Comparison of ENCODE assay signal across 8 mouse cellular contexts in the genomic region with DNA sequence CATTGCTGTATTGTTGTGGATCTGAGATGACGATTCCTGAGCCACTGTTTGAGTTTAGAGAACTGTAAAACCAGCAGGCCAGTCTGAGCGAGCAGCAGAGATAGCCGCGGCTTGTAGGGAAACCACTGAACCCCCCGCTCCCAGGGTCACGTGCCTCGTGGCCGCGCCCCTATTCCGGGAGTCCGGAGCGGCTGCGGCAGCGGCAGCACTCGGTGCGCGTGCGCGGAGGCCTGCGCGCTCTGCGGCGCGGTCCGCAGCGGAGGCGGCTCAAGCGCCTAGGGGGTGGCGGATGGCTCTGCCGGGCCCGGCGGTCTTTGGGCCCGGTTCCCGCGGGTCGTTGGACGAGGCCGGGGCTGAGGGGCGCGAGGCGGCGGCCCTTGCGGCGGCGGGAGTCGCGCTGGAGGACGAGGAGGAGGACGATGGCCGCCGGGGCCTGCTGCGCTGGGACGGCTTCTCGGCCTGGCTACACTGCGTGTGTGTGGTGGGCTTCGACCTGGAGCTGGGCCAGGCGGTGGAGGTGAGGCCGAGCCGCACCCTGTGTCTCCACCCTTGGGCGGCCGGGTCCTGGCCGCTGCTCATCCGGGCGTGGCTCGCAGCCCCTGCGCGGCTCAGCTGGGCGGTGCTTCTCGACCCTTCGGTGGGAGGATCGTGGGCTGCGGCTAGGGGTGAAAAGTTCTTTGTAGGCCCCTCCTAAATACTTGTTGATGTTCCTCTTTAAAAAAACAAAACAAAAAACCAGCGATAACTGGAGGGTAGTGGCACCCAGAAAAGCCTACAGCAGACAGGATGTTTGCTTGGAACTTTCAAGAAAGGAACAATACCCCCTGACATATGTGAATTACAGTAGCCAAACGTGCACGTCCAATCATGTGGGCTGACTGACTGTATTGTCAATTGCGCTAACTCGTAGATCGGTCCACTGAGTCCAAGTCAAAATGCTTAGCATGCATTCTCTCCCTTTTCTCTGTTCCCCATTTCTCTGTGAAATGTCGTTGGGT. TPM values are rescaled to one million over a fixed set of nuclear protein-coding genes. Genes with fewer than 3 reads are reported as not detected.
DNase-seq lines count a peak whose midpoint lies in the region; ATAC-seq and TF ChIP-seq lines count a peak whose summit lies in the region.

No protein-coding gene starts in this region.

- H3K4me2 ChIP-seq in lung, postnatal 0 days (replicated peaks; ENCODE audit: low read depth, low read length) = peak overlapping the region; percentile 73

- ATAC-seq in lung, postnatal 0 days = peak; percentile 96

- H3K36me3 ChIP-seq in MEL (ENCODE audit: control insufficient read depth in 1 of 2, insufficient read depth in 2 of 2, low read length in 2 of 2) = peaks cover 0 to 8% of the 10 kb centered on the region in 2 experiments; a peak in 2 of 4 replicates
- peaks cover 7% of the 10 kb centered on the region for H3K36me3 ChIP-seq in hindbrain, embryonic 10.5 days
- no peaks in the 10 kb centered on the region for H3K36me3 ChIP-seq in lung, postnatal 0 days (ENCODE audit: insufficient read depth, low read length)

- WGBS in cerebellum, adult 2 months = under 1% methylated on average over 76 of the region's 79 CpGs
- under 1% methylated on average over 79 of the region's 79 CpGs for WGBS in hindbrain, embryonic 10.5 days
- WGBS in lung, postnatal 0 days = 1% methylated on average over 60 of the region's 79 CpGs

- H3K9me3 ChIP-seq in MEL (replicated peaks; ENCODE audit: insufficient read depth, low read length) = no peaks in the 10 kb centered on the region
- H3K9me3 ChIP-seq in hindbrain, embryonic 10.5 days = no peaks in the 10 kb centered on the region
- no peaks in the 10 kb centered on the region for H3K9me3 ChIP-seq in lung, postnatal 0 days (ENCODE audit: low read length)

- H3K27ac ChIP-seq in MEL (ENCODE audit: control insufficient read depth, low read depth, low read length) = peak overlapping the region; percentile 92
- H3K27ac ChIP-seq in cerebellum, adult 2 months (ENCODE audit: insufficient read depth, low read length) = peak overlapping the region; percentile 99
- H3K27ac ChIP-seq in hindbrain, embryonic 10.5 days = peak overlapping the region; percentile 99
- H3K27ac ChIP-seq in lung, postnatal 0 days (ENCODE audit: low read length) = peak overlapping the region; percentile 99

- H3K9ac ChIP-seq in MEL (ENCODE audit: control insufficient read depth, low read depth, low read length, poor library complexity, severe bottlenecking) = peak overlapping the region; percentile 98
- H3K9ac ChIP-seq in lung, postnatal 0 days (replicated peaks; ENCODE audit: low read depth) = peak overlapping the region; percentile 99

- TF ChIP-seq POLR2A in MEL (IDR thresholded peaks at IDR 0.05; ENCODE audit: control insufficient read depth in 1 of 2, insufficient read depth in 1 of 2, low read depth in 1 of 2, low read length in 2 of 2, poor library complexity in 1 of 2) = peak; percentile 89 to 99
- TF ChIP-seq POLR2A in cerebellum, adult 2 months (IDR thresholded peaks at IDR 0.05; ENCODE audit: borderline replicate concordance, insufficient read depth, low read length) = peak; percentile 91

- peak; percentile 22 to 36; a peak in 1 of 4 replicates for TF ChIP-seq EP300 in MEL (IDR thresholded peaks at IDR 0.05; ENCODE audit: low read depth in 1 of 2, low read length in 2 of 2)
- peak; percentile 41; the same call in 1 of the 2 replicates for TF ChIP-seq EP300 in lung, postnatal 0 days (IDR thresholded peaks at IDR 0.05)

- H3K4me3 ChIP-seq in MEL (ENCODE audit: control insufficient read depth in 1 of 2, insufficient read depth in 1 of 2, low read depth in 2 of 2, low read length in 2 of 2) = peak overlapping the region; percentile 86 to 96
- peak overlapping the region; percentile 91 for H3K4me3 ChIP-seq in cerebellum, adult 2 months (replicated peaks; ENCODE audit: insufficient read depth, low read depth, low read length)
- H3K4me3 ChIP-seq in hindbrain, embryonic 10.5 days = peak overlapping the region; percentile 77
- peak overlapping the region; percentile 97 for H3K4me3 ChIP-seq in lung, postnatal 0 days (ENCODE audit: low read depth, low read length)

- 0 out of 6 replicates have a peak, but pooled peaks of 1 of the 3 experiments have one; percentile 1 for TF ChIP-seq CTCF in MEL (IDR thresholded peaks at IDR 0.05 in 2 of 3, conservative IDR thresholded peaks at IDR 0.05 in 1 of 3; ENCODE audit: control insufficient read depth in 1 of 3, insufficient read depth in 1 of 3, low read depth in 2 of 3, low read length in 3 of 3, poor library complexity in 1 of 3, severe bottlenecking in 1 of 3)
- no peak for TF ChIP-seq CTCF in cerebellum, adult 2 months (IDR thresholded peaks at IDR 0.05; ENCODE audit: borderline replicate concordance, insufficient read depth, low read depth, low read length)
- TF ChIP-seq CTCF in lung, postnatal 0 days (IDR thresholded peaks at IDR 0.05) = no peak

- no peak for TF ChIP-seq RAD21 in MEL (IDR thresholded peaks at IDR 0.05; ENCODE audit: low read depth, low read length)

- H3K4me1 ChIP-seq in MEL (ENCODE audit: control insufficient read depth in 1 of 2, insufficient read depth in 2 of 2, low read length in 2 of 2) = peaks cover 7 to 10% of the 10 kb centered on the region in 2 experiments
- H3K4me1 ChIP-seq in cerebellum, adult 2 months (ENCODE audit: control insufficient read depth, insufficient read depth, low read length) = peaks cover 2% of the 10 kb centered on the region
- peaks cover 25% of the 10 kb centered on the region for H3K4me1 ChIP-seq in hindbrain, embryonic 10.5 days (replicated peaks)
- H3K4me1 ChIP-seq in lung, postnatal 0 days (ENCODE audit: insufficient read depth, low read depth, low read length) = 0 out of 2 replicates have a peak, but pooled peaks cover 3% of the 10 kb centered on the region

- peak; percentile 95 for DNase-seq in MEL (ENCODE audit: low read depth, low spot score)
- peak; percentile 87 to 90 for DNase-seq in cerebellum, adult 2 months
- peak; percentile 83 for DNase-seq in forelimb bud, embryonic 11.5 days (ENCODE audit: low read depth, low spot score)
- peak; percentile 90 for DNase-seq in hindbrain, embryonic 10.5 days (ENCODE audit: low spot score)
- peak; percentile 89 for DNase-seq in layer of hippocampus, adult 9-11 months
- DNase-seq in lung, postnatal 0 days (ENCODE audit: low spot score) = peak; percentile 96
- DNase-seq in ovary, postnatal 14 days (ENCODE audit: low spot score) = peak; percentile 78
- DNase-seq in thymus, postnatal 14 days = peak; percentile 90

- H3K27me3 ChIP-seq in MEL (ENCODE audit: control insufficient read depth in 1 of 2, insufficient read depth in 2 of 2, low read length in 2 of 2) = no peaks in the 10 kb centered on the region
- H3K27me3 ChIP-seq in cerebellum, adult 2 months (ENCODE audit: control insufficient read depth, insufficient read depth, low read length) = no peaks in the 10 kb centered on the region
- H3K27me3 ChIP-seq in hindbrain, embryonic 10.5 days (ENCODE audit: insufficient read depth, poor library complexity, severe bottlenecking) = no peaks in the 10 kb centered on the region
- no peaks in the 10 kb centered on the region for H3K27me3 ChIP-seq in lung, postnatal 0 days (replicated peaks; ENCODE audit: insufficient read depth, low read length)

- H3K79me2 ChIP-seq in MEL (ENCODE audit: control insufficient read depth, insufficient read depth, low read length, poor library complexity) = peaks cover 20% of the 10 kb centered on the region

TF ChIP-seq in MEL, 35 proteins besides CTCF, POLR2A, EP300 and RAD21 (continues in another document):
- TF ChIP-seq JUND (IDR thresholded peaks at IDR 0.05; ENCODE audit: low read depth, low read length) = no peak
- peak; percentile 23; the same call in 1 of the 2 replicates for TF ChIP-seq RCOR1 (IDR thresholded peaks at IDR 0.05; ENCODE audit: low read depth, low read length)
- TF ChIP-seq ZMIZ1 (IDR thresholded peaks at IDR 0.05; ENCODE audit: low read depth, low read length) = peak; percentile 87
- TF ChIP-seq CHD1 (IDR thresholded peaks at IDR 0.05; ENCODE audit: low read depth, low read length) = 0 out of 2 replicates have a peak, but pooled peaks have one; percentile 68
- no peak for TF ChIP-seq SMC3 (IDR thresholded peaks at IDR 0.05; ENCODE audit: low read depth, low read length)
- TF ChIP-seq SIN3A (IDR thresholded peaks at IDR 0.05; ENCODE audit: low read length) = peak; percentile 78
- TF ChIP-seq MAZ (IDR thresholded peaks at IDR 0.05; ENCODE audit: low read depth, low read length) = peak; percentile 58
- TF ChIP-seq CHD2 (IDR thresholded peaks at IDR 0.05; ENCODE audit: low read length) = no peak
- TF ChIP-seq GABPA (IDR thresholded peaks at IDR 0.05; ENCODE audit: low read depth, low read length) = no peak
- no peak for TF ChIP-seq GATA1 (IDR thresholded peaks at IDR 0.05; ENCODE audit: low read depth, low read length)
- TF ChIP-seq MXI1 (IDR thresholded peaks at IDR 0.05; ENCODE audit: low read depth, low read length) = peak; percentile 78
- peak; percentile 62; the same call in 1 of the 2 replicates for TF ChIP-seq TBP (IDR thresholded peaks at IDR 0.05; ENCODE audit: low read depth, low read length)

RNA-seq across cellular contexts. Expression of gene Dennd6a, which starts 6.0 kb away (rescaled TPM):
- total RNA-seq in MEL (2012; rRNA removed) = 13.1 and 14.6 TPM in 2 replicates
- 10 to 100 TPM; 13.6 to 40.0 TPM for polyA plus RNA-seq in MEL (2012; ENCODE audit: insufficient read depth in 1 of 2, insufficient read length in 2 of 2, low read depth in 1 of 2, low replicate concordance in 2 of 2, missing spikeins in 1 of 2)
- polyA plus RNA-seq in cerebellum, adult 2 months (2012; rRNA removed) = 20.5 and 21.4 TPM in 2 replicates
- polyA plus RNA-seq in hindbrain, embryonic 10.5 days (2016; fragmentation: Nextera tagmentation; extraction: Ambion mirVana) = 28.7 and 31.9 TPM in 2 replicates
- polyA plus RNA-seq in lung, postnatal 0 days (2015; fragmentation: Nextera tagmentation; extraction: Ambion mirVana) = 30.7 and 30.8 TPM in 2 replicates

RNA-seq across cellular contexts. Expression of gene Slmap, which starts 44.9 kb away (rescaled TPM):
- total RNA-seq in MEL (2012; rRNA removed) = 21.4 and 23.7 TPM in 2 replicates
- polyA plus RNA-seq in MEL (2012; ENCODE audit: insufficient read depth in 1 of 2, insufficient read length in 2 of 2, low read depth in 1 of 2, low replicate concordance in 2 of 2, missing spikeins in 1 of 2) = 10 to 100 TPM in 1 of 2 experiments, not detected in 1; 41.9 TPM
- polyA plus RNA-seq in cerebellum, adult 2 months (2012; rRNA removed) = 43.0 and 44.1 TPM in 2 replicates
- 13.8 and 14.4 TPM in 2 replicates for polyA plus RNA-seq in hindbrain, embryonic 10.5 days (2016; fragmentation: Nextera tagmentation; extraction: Ambion mirVana)
- 19.6 and 21.3 TPM in 2 replicates for polyA plus RNA-seq in lung, postnatal 0 days (2015; fragmentation: Nextera tagmentation; extraction: Ambion mirVana)

RNA-seq across cellular contexts. Expression of gene Arf4, which starts 58.2 kb away (rescaled TPM):
- total RNA-seq in MEL (2012; rRNA removed) = 50.9 and 51.5 TPM in 2 replicates
- 10 to 100 TPM in 1 of 2 experiments, not detected in 1; 87.6 TPM for polyA plus RNA-seq in MEL (2012; ENCODE audit: insufficient read depth in 1 of 2, insufficient read length in 2 of 2, low read depth in 1 of 2, low replicate concordance in 2 of 2, missing spikeins in 1 of 2)
- 86.2 and 86.9 TPM in 2 replicates for polyA plus RNA-seq in cerebellum, adult 2 months (2012; rRNA removed)
- polyA plus RNA-seq in hindbrain, embryonic 10.5 days (2016; fragmentation: Nextera tagmentation; extraction: Ambion mirVana) = 477 and 484 TPM in 2 replicates
- 347 and 352 TPM in 2 replicates for polyA plus RNA-seq in lung, postnatal 0 days (2015; fragmentation: Nextera tagmentation; extraction: Ambion mirVana)

Comparison
In these comparisons a context has a peak if more than half of its experiments do, and no peak if none do; other contexts are left out.
1. Peak in every context shown above with its lines: DNase-seq, ATAC-seq, H3K4me3 ChIP-seq and H3K27ac ChIP-seq.